Mouse (Mus musculus) kidney, postnatal 0 days (tissue): ENCODE results near the gene Clns1a. TPM values are rescaled to one million over a fixed set of nuclear protein-coding genes. Genes with fewer than 3 reads are reported as not detected.
A peak's percentile ranks its signal among the peaks of the same experiment; 100 is the strongest.

Source experiments
- ATAC-seq: fragments of 200-750 bp; cut with Nextera tagmentation; replicated peaks from 2 replicates; pipeline ENCODE4 v1.8.0; 2017; ENCODE audit warnings: low read depth, moderate number of reproducible peaks, moderate TSS enrichment, moderate library complexity; ENCODE audit not compliant: low FRiP score
- DNase-seq: peaks from one replicate; pipeline ENCODE4 v3.0.0-alpha.2; 2016; ENCODE audit warnings: low spot score
- H3K27ac ChIP-seq: fragments of 300-500 bp; sonication (generic); 2 replicates; pipeline ENCODE4 v1.5.1; 2014; ENCODE audit warnings: mild to moderate bottlenecking
- H3K27me3 ChIP-seq: fragments of 300-500 bp; sonication (generic); 2 replicates; pipeline ENCODE4 v1.6.1; 2014; ENCODE audit warnings: low read length, mixed read lengths; ENCODE audit not compliant: insufficient read depth
- H3K36me3 ChIP-seq: fragments of 300-500 bp; sonication (generic); 2 replicates; pipeline ENCODE4 v1.6.1; 2014; ENCODE audit warnings: low read length, mixed read lengths; ENCODE audit not compliant: insufficient read depth
- H3K4me1 ChIP-seq: fragments of 300-500 bp; sonication (generic); replicated peaks from 2 replicates; pipeline ENCODE4 v1.6.1; 2014; ENCODE audit warnings: antibody characterized with exemption, low read length, mixed read lengths; ENCODE audit not compliant: insufficient read depth
- H3K4me2 ChIP-seq: fragments of 300-500 bp; sonication (generic); 2 replicates; pipeline ENCODE4 v1.6.1; 2014; ENCODE audit warnings: mild to moderate bottlenecking, low read length, moderate library complexity, mixed read lengths
- H3K4me3 ChIP-seq: fragments of 300-500 bp; sonication (generic); replicated peaks from 2 replicates; pipeline ENCODE4 v1.5.1; 2014; ENCODE audit warnings: low read depth, low read length
- H3K9ac ChIP-seq: fragments of 300-500 bp; sonication (generic); 2 replicates; pipeline ENCODE4 v1.6.1; 2014; ENCODE audit warnings: low read depth, low read length
- H3K9me3 ChIP-seq: fragments of 300-500 bp; sonication (generic); replicated peaks from 2 replicates; pipeline ENCODE4 v1.6.1; 2016; ENCODE audit warnings: low read length, inconsistent platforms, mixed read lengths
- CTCF ChIP-seq: IDR thresholded peaks from 2 replicates; pipeline ENCODE4 v1.5.1; 2016; ENCODE audit warnings: antibody characterized with exemption, low read depth, mild to moderate bottlenecking, moderate library complexity
- WGBS: fragments of 180-500 bp; shearing (Covaris S2); extraction: QIAGEN DNeasy Blood & Tissue Kit; methylation state at CpG from one replicate; pipeline ENCODE4 v1.1.7; 2014; 5-methylcytosine and 5-hydroxymethylcytosine counted together
- polyA plus RNA-seq: library from polyadenylated mRNA; unstranded; fragments of >200 nt; fragmentation: Nextera tagmentation; extraction: Ambion mirVana; gene quantifications from 2 replicates; pipeline ENCODE4 v1.2.1, GENCODE M21; 2015

Gene Clns1a
- polyA plus RNA-seq, 1 experiment from 2014 or later, result 142 TPM

DNA sequence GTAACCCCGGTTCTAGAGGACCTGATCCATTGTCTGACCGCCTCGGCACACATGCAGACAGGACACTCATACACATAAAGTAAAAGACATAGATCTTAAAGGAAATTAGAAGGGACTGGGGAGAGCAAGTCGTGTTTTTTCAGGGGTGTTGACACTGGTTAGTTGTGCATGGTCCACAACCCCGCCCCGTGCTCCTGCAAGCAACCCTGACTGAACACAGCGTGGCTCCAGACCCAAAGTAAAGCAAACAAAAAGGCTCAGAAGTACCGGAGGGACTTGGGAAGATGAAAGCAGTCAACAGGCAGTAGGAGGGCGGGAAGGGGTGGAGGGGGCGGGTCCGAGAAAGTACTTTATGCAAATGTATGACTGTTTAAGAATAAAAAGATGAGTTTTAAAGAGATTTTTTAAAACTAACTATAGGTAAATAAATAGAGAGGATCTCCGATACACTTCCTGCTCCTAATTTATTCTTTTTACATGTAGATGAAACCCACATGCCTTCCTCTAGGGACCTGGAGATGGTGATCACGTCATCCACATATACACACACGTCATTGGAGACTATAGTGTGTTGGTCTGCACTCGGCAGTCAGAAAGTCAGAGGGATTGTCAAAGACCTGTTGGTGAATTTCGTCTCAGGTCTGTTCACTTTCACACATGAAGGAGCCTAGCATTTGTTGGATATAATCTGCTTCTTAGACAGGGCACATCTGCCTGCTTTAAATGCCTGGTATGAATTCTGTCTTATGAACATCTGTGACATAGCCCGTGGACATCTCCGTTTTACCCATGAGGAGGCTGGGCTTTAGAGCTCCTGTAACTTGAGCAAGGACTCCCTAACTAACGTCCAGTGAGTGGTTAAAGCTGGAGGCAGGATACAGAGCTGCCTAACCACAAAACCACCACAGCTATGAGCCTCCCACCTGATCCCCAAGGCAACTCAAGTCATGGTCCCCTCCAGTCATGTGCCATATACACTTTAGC is 53.1 kb downstream of the Clns1a start:
- Histone ChIP-seq H3K9me3 (no peaks in the 10 kb centered on the region), H3K4me3 (0 out of 2 replicates have a peak overlapping the region, but pooled peaks have one; percentile 3), H3K4me2 (peak overlapping the region; percentile 48), H3K9ac (peak overlapping the region; percentile 31; the same call in 1 of the 2 replicates), H3K4me1 (peaks cover 10% of the 10 kb centered on the region; the same call in 1 of the 2 replicates), H3K36me3 (no peaks in the 10 kb centered on the region), H3K27ac (peak overlapping the region; percentile 77), H3K27me3 (no peaks in the 10 kb centered on the region)
- ATAC-seq (no peak), DNase-seq (peak; percentile 49)
- TF ChIP-seq CTCF, result no peak
- WGBS, result 32% methylated on average over 19 of the region's 19 CpGs

DNA sequence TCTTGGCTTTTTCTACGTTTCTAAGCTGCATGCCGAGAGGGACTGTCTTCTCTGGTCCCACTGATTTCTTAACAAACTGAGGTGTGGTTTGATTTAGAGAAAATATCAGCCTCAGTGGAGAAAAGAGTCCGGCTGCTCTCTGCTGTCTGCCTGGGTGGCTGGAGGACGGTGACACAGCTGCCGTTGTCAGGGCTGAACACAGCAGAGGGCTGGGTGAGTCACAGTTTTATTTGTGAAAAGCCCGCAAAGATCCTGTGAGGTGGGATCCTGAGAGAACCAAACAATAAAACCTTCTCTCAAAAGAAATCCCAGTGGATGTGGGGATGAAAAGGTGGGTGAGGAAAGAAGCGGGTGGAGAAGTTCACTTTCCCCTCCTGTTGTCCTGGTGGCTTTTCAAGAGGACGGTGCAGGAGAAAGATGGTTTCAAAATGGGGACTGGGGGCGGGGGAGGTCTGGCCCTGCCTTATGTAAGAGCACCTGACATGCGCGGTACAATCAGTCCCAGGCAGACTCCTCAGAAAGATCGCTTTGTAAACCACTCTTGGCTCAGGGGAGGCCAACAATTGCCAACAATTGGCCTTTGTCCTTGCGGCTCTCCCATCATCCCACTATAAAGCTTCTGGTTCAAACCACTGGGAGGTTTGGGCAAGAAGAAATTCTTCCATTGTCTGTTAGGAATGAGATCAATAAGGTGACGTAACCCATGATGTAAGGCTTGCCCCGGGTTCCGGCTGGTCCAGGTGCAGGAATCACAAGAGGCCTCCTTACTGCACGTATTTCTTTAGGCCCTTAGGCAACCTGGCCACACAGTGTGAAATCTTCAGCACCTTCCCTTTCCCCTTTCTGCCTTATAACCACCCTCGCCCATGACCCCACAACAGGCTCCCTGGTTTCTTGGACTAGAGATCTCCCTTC is 60.8 kb downstream of the Clns1a start:
- ATAC-seq, result no peak
- no peak for TF ChIP-seq CTCF
- no peak for DNase-seq
- no peaks in the 10 kb centered on the region for H3K36me3 ChIP-seq
- H3K27ac ChIP-seq, result no peak overlapping the region
- no peaks in the 10 kb centered on the region for H3K27me3 ChIP-seq
- no peak overlapping the region for H3K4me3 ChIP-seq
- no peak overlapping the region for H3K9ac ChIP-seq
- no peak overlapping the region for H3K4me2 ChIP-seq
- H3K9me3 ChIP-seq, result no peaks in the 10 kb centered on the region
- no peaks in the 10 kb centered on the region for H3K4me1 ChIP-seq
- WGBS, result 65% methylated on average over 18 of the region's 18 CpGs

DNA sequence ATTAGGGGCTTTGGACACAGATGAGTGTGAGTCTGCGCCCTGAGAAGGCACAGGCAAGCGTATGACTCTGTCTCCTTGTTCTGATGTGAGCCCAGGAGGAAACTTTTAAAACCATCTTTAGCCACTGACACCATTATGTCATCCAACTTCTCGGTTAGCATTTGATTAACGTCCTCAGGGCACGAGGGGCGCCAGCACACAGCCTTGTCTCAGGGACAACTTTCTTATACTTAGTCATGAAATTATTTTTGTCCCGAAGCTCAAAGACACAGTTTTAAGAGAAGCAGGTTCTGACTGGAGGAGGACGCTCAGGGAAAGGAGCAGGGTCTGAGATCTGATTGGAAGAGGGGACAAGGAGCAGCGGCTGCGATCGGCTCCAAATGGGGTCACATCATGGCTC is 68.2 kb downstream of the Clns1a start:
- no peak for ATAC-seq
- 67% methylated on average over 11 of the region's 11 CpGs for WGBS
- no peak for DNase-seq

GRCm38 (mm10) chr7:97765181-97765962 is 68.9 kb downstream of the Clns1a start:
- no peak overlapping the region for H3K9ac ChIP-seq
- H3K36me3 ChIP-seq, result no peaks in the 10 kb centered on the region
- no peak for TF ChIP-seq CTCF
- H3K4me2 ChIP-seq, result no peak overlapping the region
- no peaks in the 10 kb centered on the region for H3K27me3 ChIP-seq
- H3K4me1 ChIP-seq, result no peaks in the 10 kb centered on the region
- H3K4me3 ChIP-seq, result no peak overlapping the region
- WGBS, result 87% methylated on average over 21 of the region's 21 CpGs
- no peaks in the 10 kb centered on the region for H3K9me3 ChIP-seq
- DNase-seq (no peak), ATAC-seq (no peak)
- H3K27ac ChIP-seq, result no peak overlapping the region

More for the DNA sequence above, 68.2 kb downstream of the Clns1a start:
- Histone ChIP-seq H3K4me2 (no peak overlapping the region), H3K9me3 (no peaks in the 10 kb centered on the region), H3K4me3 (no peak overlapping the region), H3K36me3 (no peaks in the 10 kb centered on the region), H3K27ac (no peak overlapping the region), H3K9ac (no peak overlapping the region), H3K27me3 (no peaks in the 10 kb centered on the region), H3K4me1 (no peaks in the 10 kb centered on the region)
- TF ChIP-seq CTCF, result no peak

DNA sequence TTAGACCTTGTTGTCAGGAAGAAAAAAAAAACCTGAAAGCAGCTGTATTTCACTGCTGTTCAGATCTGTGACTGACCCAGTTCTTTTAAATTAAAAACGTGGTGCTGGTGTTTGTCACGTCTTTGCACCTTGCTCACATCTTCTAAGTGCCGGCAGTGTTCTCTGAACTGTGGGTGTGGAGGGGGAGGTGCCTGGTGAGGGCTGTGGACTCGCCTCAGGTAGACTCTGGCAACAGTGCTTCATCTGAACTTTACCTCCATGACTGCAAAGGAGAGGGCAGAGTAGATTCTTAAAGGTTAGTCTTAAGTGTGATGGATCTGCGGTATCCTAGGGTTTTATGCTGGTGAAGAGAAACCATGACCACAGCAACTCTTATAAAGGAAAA is 69.5 kb downstream of the Clns1a start:
- H3K27me3 ChIP-seq, result no peaks in the 10 kb centered on the region
- 75% methylated on average over 5 of the region's 5 CpGs for WGBS
- H3K9ac ChIP-seq, result no peak overlapping the region
- no peak for TF ChIP-seq CTCF
- ATAC-seq (no peak), DNase-seq (no peak)
- H3K9me3 ChIP-seq, result no peaks in the 10 kb centered on the region
- H3K27ac ChIP-seq, result no peak overlapping the region
- H3K36me3 ChIP-seq, result no peaks in the 10 kb centered on the region
- H3K4me3 ChIP-seq, result no peak overlapping the region
- H3K4me1 ChIP-seq, result no peaks in the 10 kb centered on the region
- H3K4me2 ChIP-seq, result no peak overlapping the region
